Mouse (Mus musculus) neural tube, embryonic 11.5 days (tissue): ENCODE results near the gene Dazl. TPM values are rescaled to one million over a fixed set of nuclear protein-coding genes. Genes with fewer than 3 reads are reported as not detected.

ENCODE experiments used
- ATAC-seq: fragments of 200-750 bp; cut with Nextera tagmentation; 2 replicates; pipeline ENCODE4 v1.8.0; 2017; ENCODE audit warnings: moderate number of reproducible peaks, mild to moderate bottlenecking, moderate TSS enrichment, moderate library complexity; ENCODE audit not compliant: insufficient read depth, low FRiP score, low TSS enrichment
- DNase-seq: peaks from one replicate; pipeline ENCODE4 v3.0.0-alpha.2; 2015; ENCODE audit warnings: low spot score
- H3K27ac ChIP-seq: fragments of 300-500 bp; sonication (generic); 2 replicates; pipeline ENCODE4 v1.5.1; 2014; ENCODE audit warnings: low read depth, mild to moderate bottlenecking, low read length
- H3K27me3 ChIP-seq: fragments of 300-500 bp; sonication (generic); 2 replicates; pipeline ENCODE4 v1.6.1; 2014; ENCODE audit warnings: mild to moderate bottlenecking, low read length, mixed read lengths; ENCODE audit not compliant: control insufficient read depth, insufficient read depth
- H3K36me3 ChIP-seq: fragments of 300-500 bp; sonication (generic); 2 replicates; pipeline ENCODE4 v1.6.1; 2014; ENCODE audit warnings: mild to moderate bottlenecking, low read length, moderate library complexity, mixed read lengths; ENCODE audit not compliant: control insufficient read depth, insufficient read depth
- H3K4me1 ChIP-seq: fragments of 300-500 bp; sonication (generic); 2 replicates; pipeline ENCODE4 v1.6.1; 2014; ENCODE audit warnings: low read length, mixed read lengths; ENCODE audit not compliant: control insufficient read depth, insufficient read depth
- H3K4me2 ChIP-seq: fragments of 300-500 bp; sonication (generic); 2 replicates; pipeline ENCODE4 v1.6.1; 2014; ENCODE audit warnings: low read depth, mild to moderate bottlenecking, moderate library complexity
- H3K4me3 ChIP-seq: fragments of 300-500 bp; sonication (generic); 2 replicates; pipeline ENCODE4 v1.5.1; 2014; ENCODE audit warnings: low read depth, low read length
- H3K9ac ChIP-seq: fragments of 300-500 bp; sonication (generic); 2 replicates; pipeline ENCODE4 v1.6.1; 2014; ENCODE audit warnings: mild to moderate bottlenecking, low read length
- H3K9me3 ChIP-seq: fragments of 300-500 bp; sonication (generic); 2 replicates; pipeline ENCODE4 v1.6.1; 2016; ENCODE audit warnings: low read length; ENCODE audit not compliant: control insufficient read depth
- WGBS: fragments of 180-500 bp; shearing (Covaris S2); extraction: QIAGEN DNeasy Blood & Tissue Kit; methylation state at CpG from one replicate; pipeline ENCODE4 v1.1.7; 2014; 5-methylcytosine and 5-hydroxymethylcytosine counted together
- polyA plus RNA-seq: library from polyadenylated mRNA; unstranded; fragments of >200 nt; fragmentation: Nextera tagmentation; extraction: Ambion mirVana; gene quantifications from 2 replicates; pipeline ENCODE4 v1.2.1, GENCODE M21; 2014

The Dazl gene
- polyA plus RNA-seq, 1 experiment from 2014 or later, result not detected

DNA sequence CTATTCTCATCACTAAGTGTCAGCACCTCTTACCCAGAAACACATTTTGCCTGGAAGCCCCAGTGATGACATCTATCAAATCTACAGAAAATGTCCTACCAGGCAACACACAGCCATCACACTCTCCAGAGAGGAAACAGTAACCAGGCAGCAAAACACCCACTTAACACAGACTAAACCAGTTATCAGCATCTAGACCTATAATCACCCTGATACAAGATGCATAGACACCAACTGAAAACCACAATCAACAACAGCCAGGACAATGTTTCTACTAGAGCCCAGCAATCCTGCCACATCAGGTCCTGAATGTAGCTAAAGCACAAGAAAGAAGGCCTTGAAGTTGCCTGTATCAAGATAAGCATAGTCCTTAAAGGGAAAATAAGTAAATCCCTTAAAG lies 25.4 kb upstream of the Dazl start:
- DNase-seq (no peak), ATAC-seq (no peak)
- Histone ChIP-seq H3K4me2 (no peak overlapping the region), H3K9me3 (no peaks in the 10 kb centered on the region), H3K9ac (no peak overlapping the region), H3K36me3 (no peaks in the 10 kb centered on the region), H3K27me3 (no peaks in the 10 kb centered on the region), H3K4me1 (no peaks in the 10 kb centered on the region), H3K4me3 (no peak overlapping the region), H3K27ac (no peak overlapping the region)

DNA sequence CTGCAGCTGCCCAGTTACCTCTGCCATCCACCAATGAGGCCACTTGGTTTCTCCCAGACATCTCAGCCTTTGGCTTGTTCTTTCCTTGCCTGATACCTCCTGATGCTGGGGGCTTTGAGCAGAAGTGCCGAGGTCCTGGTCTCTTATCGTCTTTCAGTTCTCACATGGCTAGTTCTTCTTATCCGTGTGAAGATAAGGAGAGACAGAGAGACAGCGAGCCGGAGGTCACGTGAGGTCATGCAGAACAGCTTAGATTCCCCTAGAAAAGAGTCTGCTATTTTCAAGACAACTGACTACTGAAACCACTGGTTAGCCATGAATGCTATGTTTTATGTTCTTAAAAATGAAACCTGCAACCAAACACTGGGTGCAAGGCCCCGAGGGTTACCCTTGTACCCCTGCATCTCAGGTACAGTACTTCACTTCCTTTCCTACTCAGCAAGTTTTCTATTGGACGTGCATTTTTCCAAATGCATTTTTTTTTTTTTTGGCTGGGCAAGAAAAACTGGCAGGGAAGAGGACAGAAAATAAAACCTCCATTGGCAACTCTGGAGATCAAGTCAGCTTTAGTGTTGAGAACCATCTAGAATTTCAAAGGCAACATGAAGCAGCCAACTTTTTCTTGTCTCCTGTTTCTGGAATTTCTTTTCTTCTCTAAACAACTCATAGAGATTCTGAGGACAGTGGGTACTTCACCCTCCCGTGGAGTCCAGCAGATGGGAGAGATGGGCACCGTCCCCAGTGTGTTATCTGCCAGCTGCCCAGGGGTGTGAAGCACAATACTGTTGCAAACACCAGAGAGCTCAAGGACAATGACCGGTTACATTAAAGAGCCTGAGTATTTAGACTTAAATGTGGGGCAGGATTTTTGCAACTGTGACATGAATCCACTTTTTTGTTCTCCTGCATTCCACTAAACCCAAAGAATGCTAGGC lies 23.0 kb upstream of the Dazl start:
- no peak for DNase-seq
- WGBS, result 75% methylated on average over 11 of the region's 11 CpGs
- no peak for ATAC-seq

DNA sequence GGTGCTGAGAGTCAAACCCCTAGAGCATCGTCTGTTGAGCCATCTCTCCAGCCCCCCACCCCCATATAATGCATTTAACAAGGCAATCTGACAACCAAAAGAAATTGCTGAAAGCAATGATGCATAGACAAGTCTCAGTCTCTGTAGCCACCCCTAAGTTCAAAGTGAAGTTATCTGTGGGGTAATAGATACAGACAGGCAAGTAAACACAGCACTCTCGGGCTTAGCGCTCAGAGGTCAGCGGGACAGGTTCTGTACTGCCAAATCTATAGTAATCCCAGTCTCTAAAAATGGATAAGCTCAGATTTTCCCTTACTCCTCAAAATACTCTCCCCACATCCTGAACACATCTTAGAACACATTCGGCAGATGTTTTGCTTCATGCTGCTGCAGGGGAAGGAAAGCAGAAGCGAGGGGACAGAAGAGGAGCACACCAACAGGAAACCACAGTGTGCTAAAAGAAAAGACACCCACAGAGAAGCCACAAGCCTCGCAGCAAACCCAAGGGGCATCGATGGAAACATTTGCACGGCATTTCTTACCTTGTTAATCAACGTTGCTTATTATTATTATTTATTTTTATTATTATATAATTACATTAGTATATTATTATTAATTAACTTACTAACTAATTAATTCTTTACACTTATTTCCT lies 16.8 kb upstream of the Dazl start:
- WGBS, result 75% methylated on average over 10 of the region's 10 CpGs
- no peak overlapping the region for H3K27ac ChIP-seq

More for the DNA sequence above, 23.0 kb upstream of the Dazl start:
- no peak overlapping the region for H3K27ac ChIP-seq
- H3K4me2 ChIP-seq, result no peak overlapping the region
- no peaks in the 10 kb centered on the region for H3K4me1 ChIP-seq
- no peaks in the 10 kb centered on the region for H3K9me3 ChIP-seq
- H3K4me3 ChIP-seq, result no peak overlapping the region
- no peaks in the 10 kb centered on the region for H3K27me3 ChIP-seq
- H3K36me3 ChIP-seq, result no peaks in the 10 kb centered on the region
- H3K9ac ChIP-seq, result no peak overlapping the region

DNA sequence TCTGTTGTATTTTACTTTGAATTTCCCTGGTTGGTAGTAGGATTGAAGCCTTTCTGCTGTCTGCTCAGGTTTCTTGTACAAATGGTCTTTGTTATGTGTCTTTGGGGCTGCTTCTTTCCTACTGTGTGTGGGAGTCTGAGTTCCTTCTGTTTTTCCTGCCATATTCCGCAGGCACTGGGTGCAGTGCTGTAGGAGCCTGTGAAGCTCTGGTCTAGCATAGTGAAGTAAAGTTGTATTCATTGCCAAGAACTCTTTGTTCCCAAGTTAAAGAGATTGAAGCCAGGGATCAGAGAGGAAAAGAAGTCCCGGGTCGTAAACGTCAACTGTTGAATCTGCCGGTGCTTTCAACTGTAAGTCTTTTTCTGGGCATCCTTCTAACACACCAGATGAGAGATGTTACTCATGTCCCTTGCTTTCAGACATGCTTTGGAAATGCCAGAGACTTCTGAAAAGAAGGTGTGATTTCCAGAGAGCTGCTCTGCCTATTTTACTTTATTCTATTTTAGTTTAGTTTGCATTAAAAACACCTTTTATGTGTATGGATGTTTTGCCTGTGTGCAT lies 16.2 kb upstream of the Dazl start:
- no peaks in the 10 kb centered on the region for H3K36me3 ChIP-seq
- 63% methylated on average over 5 of the region's 5 CpGs for WGBS
- no peak overlapping the region for H3K9ac ChIP-seq
- no peaks in the 10 kb centered on the region for H3K4me1 ChIP-seq
- DNase-seq, result no peak
- ATAC-seq, result no peak
- H3K4me3 ChIP-seq, result no peak overlapping the region
- H3K27ac ChIP-seq, result no peak overlapping the region
- H3K27me3 ChIP-seq, result no peaks in the 10 kb centered on the region
- no peak overlapping the region for H3K4me2 ChIP-seq
- no peaks in the 10 kb centered on the region for H3K9me3 ChIP-seq

More for the DNA sequence above, 16.8 kb upstream of the Dazl start:
- H3K9me3 ChIP-seq, result no peaks in the 10 kb centered on the region
- ATAC-seq, result no peak
- H3K4me1 ChIP-seq, result no peaks in the 10 kb centered on the region
- no peaks in the 10 kb centered on the region for H3K36me3 ChIP-seq
- DNase-seq, result no peak
- H3K4me2 ChIP-seq, result no peak overlapping the region
- no peaks in the 10 kb centered on the region for H3K27me3 ChIP-seq
- H3K4me3 ChIP-seq, result no peak overlapping the region
- no peak overlapping the region for H3K9ac ChIP-seq

DNA sequence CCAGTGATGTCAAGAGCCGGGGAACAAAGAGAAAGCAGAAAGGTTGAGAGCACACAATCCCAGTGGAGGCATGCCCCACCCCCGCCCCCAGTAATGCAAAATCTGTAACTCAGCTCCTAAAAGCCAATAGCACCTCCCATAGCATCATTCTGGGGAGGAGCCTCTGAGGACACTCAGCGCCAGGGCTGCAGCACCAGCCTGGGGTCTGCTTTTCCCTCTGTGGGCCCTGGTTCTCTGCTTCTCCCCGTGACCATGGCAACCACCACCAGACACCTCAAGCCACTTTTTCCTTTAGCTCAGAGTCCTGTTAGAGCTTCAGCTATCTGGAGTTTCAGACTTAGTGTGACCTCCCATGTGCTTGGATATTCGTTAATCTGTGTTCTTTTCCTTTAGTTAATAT lies 15.4 kb upstream of the Dazl start:
- Histone ChIP-seq H3K9me3 (no peaks in the 10 kb centered on the region), H3K4me2 (no peak overlapping the region), H3K36me3 (no peaks in the 10 kb centered on the region), H3K4me3 (no peak overlapping the region), H3K27ac (no peak overlapping the region), H3K27me3 (no peaks in the 10 kb centered on the region), H3K4me1 (no peaks in the 10 kb centered on the region), H3K9ac (no peak overlapping the region)
- WGBS, result 66% methylated on average over 5 of the region's 5 CpGs
- ATAC-seq, result no peak
- DNase-seq, result no peak

DNA sequence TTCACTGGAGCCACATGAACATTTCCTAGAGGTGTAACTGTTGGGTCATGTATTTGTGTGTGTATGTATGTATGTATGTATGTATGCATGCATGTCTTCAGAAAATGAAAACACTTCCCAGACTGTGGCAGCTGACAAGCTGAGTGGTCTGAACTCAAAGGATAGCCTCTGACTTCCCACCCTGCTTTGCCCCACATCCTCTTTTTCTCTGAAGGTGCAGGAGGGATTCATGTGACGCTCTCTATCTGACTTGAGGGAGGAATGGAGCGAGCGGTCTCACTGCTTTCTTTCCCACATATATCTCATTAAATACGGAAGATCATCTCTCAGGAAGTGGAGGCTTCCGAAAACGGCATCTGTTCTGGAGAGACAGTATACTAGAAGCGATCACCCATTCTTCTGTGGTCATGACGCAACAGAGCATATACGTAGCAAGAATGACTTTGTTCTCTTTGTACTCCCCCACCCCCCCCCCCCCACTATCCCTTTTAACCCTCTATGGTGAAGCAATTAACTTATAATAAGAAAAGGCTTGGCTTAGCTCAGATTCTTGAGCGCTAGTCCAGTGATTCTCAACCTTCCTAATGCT lies 14.7 kb upstream of the Dazl start:
- no peak for ATAC-seq
- Histone ChIP-seq H3K27me3 (no peaks in the 10 kb centered on the region), H3K27ac (no peak overlapping the region), H3K9ac (no peak overlapping the region), H3K9me3 (no peaks in the 10 kb centered on the region), H3K4me2 (no peak overlapping the region), H3K36me3 (no peaks in the 10 kb centered on the region), H3K4me3 (no peak overlapping the region), H3K4me1 (no peaks in the 10 kb centered on the region)
- DNase-seq, result no peak
- 92% methylated on average over 10 of the region's 10 CpGs for WGBS

DNA sequence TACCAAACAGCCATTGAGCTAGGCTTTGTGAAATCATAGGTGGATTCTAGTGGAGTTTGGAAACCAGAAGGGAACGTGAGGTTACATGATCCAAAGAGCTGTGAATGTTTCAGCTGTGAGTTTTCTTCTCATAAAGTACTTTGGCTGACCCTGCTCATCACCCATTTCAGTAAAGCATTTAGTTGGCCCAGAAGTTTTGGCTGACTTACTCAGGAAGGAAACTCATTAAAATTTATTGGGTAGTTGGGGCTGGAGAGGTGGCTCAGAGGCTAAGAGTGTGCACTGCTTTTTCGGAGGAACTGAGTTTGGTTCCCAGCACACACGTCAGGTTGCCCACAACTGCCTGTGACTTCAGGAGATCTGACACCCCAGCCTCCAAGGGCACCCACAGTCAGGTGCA lies 9.4 kb upstream of the Dazl start:
- 92% methylated on average over 3 of the region's 3 CpGs for WGBS
- ATAC-seq, result no peak

DNA sequence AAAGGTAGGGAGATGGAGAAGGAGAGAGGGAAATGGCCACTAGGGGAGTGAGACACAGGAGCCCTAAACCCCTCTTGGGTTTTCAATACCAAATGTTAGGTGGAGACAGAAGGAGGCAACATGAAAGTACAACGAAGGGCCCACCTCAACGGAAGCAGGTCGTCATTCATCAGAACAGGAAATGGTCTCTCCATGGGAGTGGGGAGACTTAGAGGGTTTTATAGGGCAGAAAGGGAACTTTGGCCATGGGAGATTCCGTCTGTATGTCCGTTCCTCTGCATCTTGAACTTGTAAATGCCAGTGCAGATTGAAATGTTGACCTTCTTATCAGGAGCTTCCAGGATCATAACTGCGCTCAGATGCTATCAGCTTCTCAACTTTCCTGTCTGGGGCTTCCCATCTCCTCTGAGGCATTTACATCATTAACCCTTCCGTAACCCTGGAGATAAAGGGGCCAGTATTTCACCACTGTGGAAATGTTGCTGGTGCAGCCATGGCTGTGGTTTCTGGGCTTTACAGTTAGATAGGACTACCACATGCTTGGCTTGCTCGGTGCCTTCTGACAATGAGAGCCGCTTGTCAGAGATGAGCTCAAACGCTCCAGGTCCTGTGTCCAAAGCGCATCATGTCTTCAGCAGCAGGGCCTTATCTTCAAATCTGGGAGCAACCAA lies 6.9 kb upstream of the Dazl start:
- ATAC-seq (no peak), DNase-seq (no peak)
- no peaks in the 10 kb centered on the region for H3K9me3 ChIP-seq
- no peaks in the 10 kb centered on the region for H3K4me1 ChIP-seq
- H3K36me3 ChIP-seq, result no peaks in the 10 kb centered on the region
- no peaks in the 10 kb centered on the region for H3K27me3 ChIP-seq
- H3K4me3 ChIP-seq, result no peak overlapping the region
- no peak overlapping the region for H3K27ac ChIP-seq
- H3K9ac ChIP-seq, result no peak overlapping the region
- H3K4me2 ChIP-seq, result no peak overlapping the region
- 82% methylated on average over 11 of the region's 11 CpGs for WGBS

More for the DNA sequence above, 9.4 kb upstream of the Dazl start:
- DNase-seq, result no peak
- H3K27ac ChIP-seq, result no peak overlapping the region
- no peaks in the 10 kb centered on the region for H3K9me3 ChIP-seq
- H3K4me3 ChIP-seq, result no peak overlapping the region
- H3K9ac ChIP-seq, result no peak overlapping the region
- H3K27me3 ChIP-seq, result no peaks in the 10 kb centered on the region
- H3K36me3 ChIP-seq, result no peaks in the 10 kb centered on the region
- no peaks in the 10 kb centered on the region for H3K4me1 ChIP-seq
- no peak overlapping the region for H3K4me2 ChIP-seq
